Mouse (Mus musculus) small intestine, adult 2 months (tissue): ENCODE measurements around the gene H2-DMb2.
A peak's percentile ranks its signal among the peaks of the same experiment; 100 is the strongest.

Source experiments
- CTCF ChIP-seq: fragments of 200-500 bp; IDR thresholded peaks from 2 replicates; pipeline ENCODE4 v1.5.1; 2012; ENCODE audit warnings: low read depth, mild to moderate bottlenecking, control low read depth, inconsistent platforms, low read length, moderate library complexity, mixed read lengths; ENCODE audit not compliant: insufficient replicate concordance, insufficient read length; ENCODE audit errors: extremely low read depth
- POLR2A ChIP-seq: fragments of 200-500 bp; IDR thresholded peaks from 2 replicates; pipeline ENCODE4 v1.6.1; 2012; ENCODE audit warnings: low read depth, mild to moderate bottlenecking, control low read depth, inconsistent platforms, low read length, moderate library complexity

DNA sequence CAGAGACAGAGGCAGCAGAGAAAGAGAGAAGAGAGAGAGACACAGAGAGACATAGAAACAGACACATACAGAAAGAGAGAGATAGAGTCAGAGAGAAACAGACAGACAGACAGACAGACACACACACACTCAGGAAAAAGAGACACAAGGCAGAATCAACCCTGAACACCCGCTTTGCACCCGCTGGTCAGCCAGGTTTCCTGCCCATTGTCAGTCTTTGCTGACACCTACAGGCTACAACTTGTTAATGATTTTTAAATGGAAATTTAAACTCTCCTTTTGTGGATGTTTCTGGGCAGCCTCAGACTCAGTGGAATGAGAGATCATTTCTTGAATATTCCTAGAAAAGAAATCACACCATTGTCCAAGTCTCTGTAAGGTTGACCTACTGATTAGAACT lies 26.2 kb downstream of the H2-DMb2 start:
- TF ChIP-seq CTCF (peak; percentile 77; the same call in 1 of the 2 replicates), POLR2A (no peak)
